Comparison of ENCODE assay signal across 12 mouse cellular contexts in the genomic region with DNA sequence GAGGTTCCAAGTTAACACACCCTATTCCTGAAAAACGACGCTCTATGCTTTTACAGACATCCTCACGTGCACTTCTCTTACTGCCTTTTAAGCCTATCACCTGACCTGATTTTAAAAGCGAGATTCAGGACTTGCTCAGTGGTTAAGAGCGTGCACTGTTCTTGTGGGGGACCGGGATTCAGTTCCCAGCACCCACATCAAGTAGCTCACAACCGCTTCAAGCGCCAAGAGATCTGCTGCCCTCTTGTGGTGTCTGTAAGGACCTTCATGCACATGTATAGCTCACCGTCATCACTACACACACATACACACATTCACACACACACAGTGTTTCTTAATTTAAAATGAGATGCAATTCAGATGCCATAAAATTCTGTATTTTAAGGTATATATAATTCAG.
"Had no signal": no experiment of that assay in that cellular context is flagged by ENCODE, and none has a peak within 500 bp of the region (broad histone marks: within the 10 kb centered on the region; RNA-seq: fewer than 3 reads in every experiment).

No protein-coding gene starts in this region.

- ATAC-seq: lung, postnatal 0 days; midbrain, embryonic 13.5 days had no signal

- H3K27ac ChIP-seq: left cerebral cortex, adult 2 months; limb, embryonic 10.5 days; liver, embryonic 13.5 days; midbrain, embryonic 13.5 days had no signal

- H3K4me3 ChIP-seq: left cerebral cortex, adult 2 months; limb, embryonic 10.5 days; liver, embryonic 13.5 days; midbrain, embryonic 13.5 days had no signal

- DNase-seq: kidney, postnatal 10 days; kidney, postnatal 4 days; liver, embryonic 13.5 days; lung, adult 2 months; lung, postnatal 36 days; right cerebral cortex, postnatal 4 days; spleen, adult 18-20 months; thymus, postnatal 36 days had no signal

- H3K27me3 ChIP-seq: liver, embryonic 13.5 days; midbrain, embryonic 13.5 days had no signal

- H3K9me3 ChIP-seq: limb, embryonic 10.5 days had no signal

- H3K4me2 ChIP-seq: liver, embryonic 13.5 days; midbrain, embryonic 13.5 days had no signal

- H3K4me1 ChIP-seq: limb, embryonic 10.5 days; liver, embryonic 13.5 days; midbrain, embryonic 13.5 days had no signal

- H3K36me3 ChIP-seq: limb, embryonic 10.5 days; liver, embryonic 13.5 days; midbrain, embryonic 13.5 days had no signal

- H3K9ac ChIP-seq: liver, embryonic 13.5 days; midbrain, embryonic 13.5 days had no signal
